In genomic region chr17:27820568-27821406, GRCm38 (mm10) we compare ENCODE assay signal across 8 mouse cellular contexts. TPM values are rescaled to one million over a fixed set of nuclear protein-coding genes. Genes with fewer than 3 reads are reported as not detected.
DNase-seq lines count a peak whose midpoint lies in the region; ATAC-seq and TF ChIP-seq lines count a peak whose summit lies in the region.

TSS of gene D17Wsu92e (minus strand) at chr17:27820648.

- peak; percentile 88 for TF ChIP-seq POLR2A in kidney, adult 2 months (IDR thresholded peaks at IDR 0.05; ENCODE audit: low read depth, low read length)
- peak; percentile 94 for TF ChIP-seq POLR2A in spleen, adult 2 months (IDR thresholded peaks at IDR 0.05; ENCODE audit: low read depth, low read length)

- peak; percentile 97 for DNase-seq in 3134 (ENCODE audit: extremely low read depth, insufficient read length, low spot score)
- DNase-seq in adrenal gland, postnatal 36 days: peak; percentile 98 to 99
- peak; percentile 99 for DNase-seq in heart, adult 18-20 months
- peak; percentile 99 for DNase-seq in kidney, adult 2 months
- DNase-seq in spleen, adult 2 months (ENCODE audit: low read depth in 1 of 2, low spot score in 2 of 2): peak; percentile 98

- peak within 1 kb of the TSS; percentile 87 for H3K4me2 ChIP-seq in embryonic facial prominence, embryonic 13.5 days
- H3K4me2 ChIP-seq in limb, embryonic 12.5 days: peak within 1 kb of the TSS; percentile 87
- H3K4me2 ChIP-seq in midbrain, embryonic 15.5 days: peak within 1 kb of the TSS; percentile 82

- 2% methylated on average over 42 of the region's 56 CpGs for WGBS in embryonic facial prominence, embryonic 13.5 days
- under 1% methylated on average over 42 of the region's 56 CpGs for WGBS in kidney, adult 2 months
- 2% methylated on average over 47 of the region's 56 CpGs for WGBS in limb, embryonic 12.5 days
- WGBS in midbrain, embryonic 15.5 days: 2% methylated on average over 34 of the region's 56 CpGs
- 2% methylated on average over 41 of the region's 56 CpGs for WGBS in spleen, adult 2 months

- H3K27me3 ChIP-seq in embryonic facial prominence, embryonic 13.5 days: no peaks in the 10 kb centered on the region
- no peaks in the 10 kb centered on the region for H3K27me3 ChIP-seq in kidney, adult 2 months (replicated peaks; ENCODE audit: control insufficient read depth, insufficient read depth, low read length)
- no peaks in the 10 kb centered on the region for H3K27me3 ChIP-seq in limb, embryonic 12.5 days
- H3K27me3 ChIP-seq in midbrain, embryonic 15.5 days (replicated peaks): no peaks in the 10 kb centered on the region
- no peaks in the 10 kb centered on the region for H3K27me3 ChIP-seq in spleen, adult 2 months (ENCODE audit: control insufficient read depth, insufficient read depth, low read length)

- peak within 1 kb of the TSS; percentile 97 for H3K9ac ChIP-seq in embryonic facial prominence, embryonic 13.5 days
- peak within 1 kb of the TSS; percentile 95 for H3K9ac ChIP-seq in limb, embryonic 12.5 days (replicated peaks)
- H3K9ac ChIP-seq in midbrain, embryonic 15.5 days: peak within 1 kb of the TSS; percentile 76

- H3K9me3 ChIP-seq in embryonic facial prominence, embryonic 13.5 days: no peaks in the 10 kb centered on the region
- H3K9me3 ChIP-seq in limb, embryonic 12.5 days: no peaks in the 10 kb centered on the region
- no peaks in the 10 kb centered on the region for H3K9me3 ChIP-seq in midbrain, embryonic 15.5 days

- no peak for TF ChIP-seq CTCF in kidney, adult 2 months (conservative IDR thresholded peaks at IDR 0.05; ENCODE audit: insufficient read depth, insufficient read length, low read depth, low read length)
- no peak for TF ChIP-seq CTCF in spleen, adult 2 months (IDR thresholded peaks at IDR 0.05; ENCODE audit: extremely low read depth, insufficient read depth, insufficient read length, insufficient replicate concordance)

- H3K27ac ChIP-seq in embryonic facial prominence, embryonic 13.5 days: peak within 1 kb of the TSS; percentile 85
- peak within 1 kb of the TSS; percentile 74 for H3K27ac ChIP-seq in kidney, adult 2 months (ENCODE audit: insufficient read depth, low read depth, low read length)
- peak within 1 kb of the TSS; percentile 83 for H3K27ac ChIP-seq in limb, embryonic 12.5 days
- H3K27ac ChIP-seq in midbrain, embryonic 15.5 days: peak within 1 kb of the TSS; percentile 80
- peak within 1 kb of the TSS; percentile 97 for H3K27ac ChIP-seq in spleen, adult 2 months (ENCODE audit: insufficient read depth, low read length)

- peak; percentile 90 for ATAC-seq in embryonic facial prominence, embryonic 13.5 days (ENCODE audit: insufficient number of reproducible peaks, insufficient read depth, low FRiP score, low TSS enrichment, low read depth)
- ATAC-seq in limb, embryonic 12.5 days (ENCODE audit: insufficient number of reproducible peaks, insufficient read depth, low FRiP score, low TSS enrichment, low read depth): peak; percentile 97
- ATAC-seq in midbrain, embryonic 15.5 days (replicated peaks): peak; percentile 97

- peaks cover 33% of the 10 kb centered on the region for H3K4me1 ChIP-seq in embryonic facial prominence, embryonic 13.5 days
- peaks cover 14% of the 10 kb centered on the region for H3K4me1 ChIP-seq in kidney, adult 2 months (ENCODE audit: control insufficient read depth, insufficient read depth, low read length)
- H3K4me1 ChIP-seq in limb, embryonic 12.5 days (replicated peaks): peaks cover 27% of the 10 kb centered on the region
- H3K4me1 ChIP-seq in midbrain, embryonic 15.5 days: peaks cover 29% of the 10 kb centered on the region
- peaks cover 18% of the 10 kb centered on the region; the same call in 1 of the 2 replicates for H3K4me1 ChIP-seq in spleen, adult 2 months (ENCODE audit: control insufficient read depth, insufficient read depth, insufficient read length)

- peak within 1 kb of the TSS; percentile 98 for H3K4me3 ChIP-seq in embryonic facial prominence, embryonic 13.5 days
- peak within 1 kb of the TSS; percentile 77 for H3K4me3 ChIP-seq in kidney, adult 2 months (ENCODE audit: insufficient read depth, low read depth, low read length)
- H3K4me3 ChIP-seq in limb, embryonic 12.5 days (replicated peaks): peak within 1 kb of the TSS; percentile 100
- peak within 1 kb of the TSS; percentile 73 for H3K4me3 ChIP-seq in midbrain, embryonic 15.5 days
- peak within 1 kb of the TSS; percentile 88 for H3K4me3 ChIP-seq in spleen, adult 2 months (ENCODE audit: extremely low read depth, insufficient read depth, insufficient read length)

- no peaks in the 10 kb centered on the region for H3K36me3 ChIP-seq in embryonic facial prominence, embryonic 13.5 days
- H3K36me3 ChIP-seq in kidney, adult 2 months (ENCODE audit: control insufficient read depth, insufficient read depth, low read length): no peaks in the 10 kb centered on the region
- H3K36me3 ChIP-seq in limb, embryonic 12.5 days: no peaks in the 10 kb centered on the region
- no peaks in the 10 kb centered on the region for H3K36me3 ChIP-seq in midbrain, embryonic 15.5 days (replicated peaks)
- H3K36me3 ChIP-seq in spleen, adult 2 months (ENCODE audit: control insufficient read depth, insufficient read depth, low read length): no peaks in the 10 kb centered on the region

RNA-seq across cellular contexts. Expression of gene D17Wsu92e, which starts in this region (rescaled TPM):
- total RNA-seq in adrenal gland, postnatal 36 days (2021): 100 to 1,000 TPM; 160 to 185 TPM
- polyA plus RNA-seq in embryonic facial prominence, embryonic 13.5 days (2015; fragmentation: Nextera tagmentation; extraction: Ambion mirVana): 18.3 and 20.2 TPM in 2 replicates
- 100 to 1,000 TPM; 138 to 145 TPM for total RNA-seq in heart, adult 18-20 months (2021)
- 162 and 189 TPM in 2 replicates for polyA plus RNA-seq in kidney, adult 2 months (2012; rRNA removed)
- 18.2 and 18.6 TPM in 2 replicates for polyA plus RNA-seq in limb, embryonic 12.5 days (2016; fragmentation: Nextera tagmentation; extraction: Ambion mirVana)
- 10.9 and 11.4 TPM in 2 replicates for polyA plus RNA-seq in midbrain, embryonic 15.5 days (2015; fragmentation: Nextera tagmentation; extraction: Ambion mirVana)
- 63.8 and 64.6 TPM in 2 replicates for polyA plus RNA-seq in spleen, adult 2 months (2012; rRNA removed)

Comparison
In these comparisons a context has a peak if more than half of its experiments do, and no peak if none do; other contexts are left out.
1. Peak in every context shown above with its lines: DNase-seq, ATAC-seq, H3K4me3 ChIP-seq and H3K27ac ChIP-seq.